Comparison of ENCODE assay signal across 7 mouse cellular contexts in the genomic region with DNA sequence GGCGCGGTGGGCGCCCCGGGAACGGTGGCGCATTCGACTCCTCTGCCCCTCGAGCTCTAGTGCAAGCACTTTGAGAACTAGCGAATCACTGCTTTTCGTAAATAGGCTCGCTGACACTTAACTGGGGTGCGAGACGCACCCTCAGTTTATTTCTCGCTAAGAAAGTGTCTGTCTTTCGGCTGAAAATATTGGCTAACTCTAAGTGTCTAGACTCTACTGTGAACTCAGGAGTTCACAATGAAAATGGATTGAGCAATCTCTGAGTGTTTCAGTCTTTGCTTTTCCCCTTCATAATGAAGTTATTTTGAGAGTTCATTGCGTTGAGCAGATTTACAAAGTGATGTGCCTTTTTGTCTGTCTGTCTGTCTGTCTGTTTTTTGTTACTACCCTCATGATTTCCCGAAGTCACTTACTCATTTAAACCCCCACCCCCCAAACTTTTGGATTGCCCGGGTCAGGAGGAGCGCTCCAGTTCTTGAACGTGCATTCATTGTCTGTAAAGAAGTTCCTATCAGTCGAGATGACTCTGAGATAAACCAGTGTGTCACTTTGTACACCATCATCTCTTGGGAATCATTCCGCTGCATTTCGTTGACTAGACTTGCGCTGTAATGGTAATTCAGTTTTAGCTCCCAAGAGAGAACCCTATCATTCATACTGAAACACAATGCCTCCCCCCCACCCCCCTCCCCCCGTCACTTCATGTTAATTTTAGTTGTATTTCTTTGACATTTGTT. TPM values are rescaled to one million over a fixed set of nuclear protein-coding genes. Genes with fewer than 3 reads are reported as not detected.
DNase-seq lines count a peak whose midpoint lies in the region; ATAC-seq and TF ChIP-seq lines count a peak whose summit lies in the region.

No protein-coding gene starts in this region.

- no peak for TF ChIP-seq CTCF in testis, adult 2 months (IDR thresholded peaks at IDR 0.05; ENCODE audit: control insufficient read depth, insufficient read depth, insufficient replicate concordance, low read depth, low read length)

- H3K4me2 ChIP-seq in embryonic facial prominence, embryonic 12.5 days (replicated peaks): peak overlapping the region; percentile 82
- H3K4me2 ChIP-seq in limb, embryonic 11.5 days (ENCODE audit: low read depth, severe bottlenecking): peak overlapping the region; percentile 69
- peak overlapping the region; percentile 74 for H3K4me2 ChIP-seq in neural tube, embryonic 12.5 days (replicated peaks)

- 1% methylated on average over 25 of the region's 25 CpGs for WGBS in embryonic facial prominence, embryonic 12.5 days
- WGBS in limb, embryonic 11.5 days: 3% methylated on average over 25 of the region's 25 CpGs
- WGBS in neural tube, embryonic 12.5 days: 2% methylated on average over 24 of the region's 25 CpGs

- no peaks in the 10 kb centered on the region for H3K9me3 ChIP-seq in embryonic facial prominence, embryonic 12.5 days
- no peaks in the 10 kb centered on the region for H3K9me3 ChIP-seq in limb, embryonic 11.5 days (ENCODE audit: control insufficient read depth, low read length)
- H3K9me3 ChIP-seq in neural tube, embryonic 12.5 days: no peaks in the 10 kb centered on the region

- H3K27ac ChIP-seq in testis, adult 2 months (ENCODE audit: control insufficient read depth, insufficient read depth, low read depth, low read length): peak overlapping the region; percentile 91
- peak overlapping the region; percentile 99 for H3K27ac ChIP-seq in embryonic facial prominence, embryonic 12.5 days
- peak overlapping the region; percentile 97 for H3K27ac ChIP-seq in limb, embryonic 11.5 days (replicated peaks; ENCODE audit: low read depth, low read length)
- H3K27ac ChIP-seq in neural tube, embryonic 12.5 days: peak overlapping the region; percentile 89

- H3K4me3 ChIP-seq in testis, adult 2 months (ENCODE audit: control insufficient read depth, low read depth, low read length): peak overlapping the region; percentile 93
- peak overlapping the region; percentile 91 for H3K4me3 ChIP-seq in embryonic facial prominence, embryonic 12.5 days
- H3K4me3 ChIP-seq in limb, embryonic 11.5 days (ENCODE audit: low read depth, low read length): peak overlapping the region; percentile 90
- peak overlapping the region; percentile 82 for H3K4me3 ChIP-seq in neural tube, embryonic 12.5 days

- H3K9ac ChIP-seq in embryonic facial prominence, embryonic 12.5 days: peak overlapping the region; percentile 76
- peak overlapping the region; percentile 95 for H3K9ac ChIP-seq in limb, embryonic 11.5 days (ENCODE audit: low read length)
- H3K9ac ChIP-seq in neural tube, embryonic 12.5 days: peak overlapping the region; percentile 88

- H3K27me3 ChIP-seq in testis, adult 2 months (ENCODE audit: control insufficient read depth, insufficient read depth, low read length): no peaks in the 10 kb centered on the region
- H3K27me3 ChIP-seq in embryonic facial prominence, embryonic 12.5 days: no peaks in the 10 kb centered on the region
- no peaks in the 10 kb centered on the region for H3K27me3 ChIP-seq in limb, embryonic 11.5 days (ENCODE audit: control insufficient read depth, insufficient read depth, low read length)
- H3K27me3 ChIP-seq in neural tube, embryonic 12.5 days (replicated peaks): no peaks in the 10 kb centered on the region

- no peak for DNase-seq in testis, postnatal 10 days (ENCODE audit: low spot score)
- DNase-seq in limb, embryonic 11.5 days (ENCODE audit: low spot score): no peak
- no peak for DNase-seq in cerebellum, adult 9-11 months
- no peak for DNase-seq in cerebellum, postnatal 36 days

- no peak for ATAC-seq in embryonic facial prominence, embryonic 12.5 days (ENCODE audit: insufficient number of reproducible peaks, insufficient read depth, low FRiP score, low TSS enrichment)
- no peak for ATAC-seq in limb, embryonic 11.5 days (ENCODE audit: insufficient number of reproducible peaks, low FRiP score, low TSS enrichment, low read depth)
- no peak for ATAC-seq in neural tube, embryonic 12.5 days (ENCODE audit: low FRiP score, low read depth)

- no peak for TF ChIP-seq POLR2A in testis, adult 2 months (IDR thresholded peaks at IDR 0.05; ENCODE audit: control insufficient read depth, low read depth, low read length)

- no peaks in the 10 kb centered on the region for H3K36me3 ChIP-seq in testis, adult 2 months (ENCODE audit: control insufficient read depth, insufficient read depth, low read length)
- no peaks in the 10 kb centered on the region for H3K36me3 ChIP-seq in embryonic facial prominence, embryonic 12.5 days
- H3K36me3 ChIP-seq in limb, embryonic 11.5 days (ENCODE audit: control insufficient read depth, insufficient read depth, low read length): no peaks in the 10 kb centered on the region
- H3K36me3 ChIP-seq in neural tube, embryonic 12.5 days: no peaks in the 10 kb centered on the region

- H3K4me1 ChIP-seq in testis, adult 2 months (ENCODE audit: control insufficient read depth, insufficient read depth, low read length): no peaks in the 10 kb centered on the region
- peaks cover 10% of the 10 kb centered on the region; the same call in 1 of the 2 replicates for H3K4me1 ChIP-seq in embryonic facial prominence, embryonic 12.5 days
- H3K4me1 ChIP-seq in limb, embryonic 11.5 days (ENCODE audit: control insufficient read depth, insufficient read depth, low read length): no peaks in the 10 kb centered on the region
- peaks cover 8% of the 10 kb centered on the region for H3K4me1 ChIP-seq in neural tube, embryonic 12.5 days

RNA-seq across cellular contexts. Expression of a gene that starts 1.0 kb away (rescaled TPM):
- 3.6 and 4.1 TPM in 2 replicates for polyA plus RNA-seq in testis, adult 2 months (2012; rRNA removed)
- polyA plus RNA-seq in embryonic facial prominence, embryonic 12.5 days (2016; fragmentation: Nextera tagmentation; extraction: Ambion mirVana): 48.5 and 51.4 TPM in 2 replicates
- polyA plus RNA-seq in limb, embryonic 11.5 days (2014; fragmentation: Nextera tagmentation; extraction: Ambion mirVana): 32.7 and 35.0 TPM in 2 replicates
- 25.8 and 29.9 TPM in 2 replicates for polyA plus RNA-seq in neural tube, embryonic 12.5 days (2016; fragmentation: Nextera tagmentation; extraction: Ambion mirVana)
